Mouse (Mus musculus) frontal cortex, postnatal 25 days (tissue): ENCODE data around the gene Lgals3.
"Not testable (repeated sequence)": the region's sequence is repeated elsewhere in the genome, so short reads cannot be mapped to it uniquely, and the experiment has no call there.

Experiments used
- DNase-seq, 2 experiments: peaks; one replicate each; pipeline ENCODE4 v3.0.0; 2022; ENCODE audit warnings: low spot score in 2 of 2

Gene Lgals3

DNA sequence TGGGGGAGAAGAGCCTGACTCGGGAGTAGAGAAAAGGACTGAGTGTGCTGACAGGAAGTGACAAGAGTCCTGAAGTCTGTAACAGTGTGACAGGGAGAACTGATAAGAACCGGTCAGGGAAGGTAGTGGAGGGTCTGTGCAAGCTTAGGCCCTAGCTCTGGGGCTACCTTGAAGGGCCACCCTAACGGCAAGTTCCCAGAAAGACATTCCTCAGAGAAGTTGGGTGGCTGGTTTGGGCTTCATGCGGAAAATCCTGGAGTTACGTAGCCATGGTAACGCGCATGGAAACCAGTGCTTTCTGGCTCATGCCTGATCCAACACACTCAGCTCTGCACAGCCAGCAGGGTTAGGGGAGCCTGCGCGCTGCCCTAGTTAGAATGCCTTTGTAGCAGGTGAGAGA is at the start of gene Lgals3:
Gene Lgals3, plus strand, starts transcription at position 291 of the 400 bp plus-strand sequence.
- DNase-seq, result peak in 1 of 2 experiments; percentile 23

DNA sequence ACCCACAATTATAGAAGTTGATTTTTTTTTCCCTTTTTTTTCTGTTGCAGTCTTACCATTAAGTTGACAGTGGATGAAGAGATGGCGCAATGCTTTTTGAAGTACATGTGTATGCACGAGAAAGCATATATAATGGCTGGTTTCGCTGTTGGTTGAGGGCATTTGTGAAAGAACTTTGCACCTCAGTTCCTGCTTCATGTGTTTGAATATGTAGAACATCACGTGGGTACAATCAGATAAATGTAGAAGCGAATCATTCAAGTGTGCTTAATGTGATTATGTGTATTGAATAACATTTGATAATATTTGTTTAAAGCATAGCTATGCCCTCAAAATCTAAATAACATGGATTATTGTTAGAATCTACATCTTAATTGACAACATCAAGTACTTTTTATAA is 48.2 kb upstream of the Lgals3 start:
- DNase-seq, result no peak

DNA sequence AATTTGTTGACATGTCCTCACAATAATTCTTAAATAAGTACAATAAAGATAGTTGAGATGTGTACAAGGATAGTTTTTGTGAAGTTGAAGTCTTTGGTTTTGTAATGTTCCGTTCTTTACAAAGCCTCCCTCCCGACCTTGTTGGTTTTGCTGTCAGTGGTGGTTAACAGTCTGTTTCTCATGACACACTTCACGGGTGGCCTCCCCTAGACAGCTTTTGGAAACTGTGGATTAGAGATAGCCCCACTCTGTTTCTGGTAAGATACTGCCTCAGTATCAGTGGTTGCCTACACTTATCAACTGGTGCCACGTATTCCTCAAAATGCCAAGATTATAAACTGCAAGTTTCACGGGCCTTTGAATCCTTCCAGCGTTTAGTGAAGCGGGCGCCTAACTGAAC is 46.0 kb upstream of the Lgals3 start:
- DNase-seq, result not testable (repeated sequence)

DNA sequence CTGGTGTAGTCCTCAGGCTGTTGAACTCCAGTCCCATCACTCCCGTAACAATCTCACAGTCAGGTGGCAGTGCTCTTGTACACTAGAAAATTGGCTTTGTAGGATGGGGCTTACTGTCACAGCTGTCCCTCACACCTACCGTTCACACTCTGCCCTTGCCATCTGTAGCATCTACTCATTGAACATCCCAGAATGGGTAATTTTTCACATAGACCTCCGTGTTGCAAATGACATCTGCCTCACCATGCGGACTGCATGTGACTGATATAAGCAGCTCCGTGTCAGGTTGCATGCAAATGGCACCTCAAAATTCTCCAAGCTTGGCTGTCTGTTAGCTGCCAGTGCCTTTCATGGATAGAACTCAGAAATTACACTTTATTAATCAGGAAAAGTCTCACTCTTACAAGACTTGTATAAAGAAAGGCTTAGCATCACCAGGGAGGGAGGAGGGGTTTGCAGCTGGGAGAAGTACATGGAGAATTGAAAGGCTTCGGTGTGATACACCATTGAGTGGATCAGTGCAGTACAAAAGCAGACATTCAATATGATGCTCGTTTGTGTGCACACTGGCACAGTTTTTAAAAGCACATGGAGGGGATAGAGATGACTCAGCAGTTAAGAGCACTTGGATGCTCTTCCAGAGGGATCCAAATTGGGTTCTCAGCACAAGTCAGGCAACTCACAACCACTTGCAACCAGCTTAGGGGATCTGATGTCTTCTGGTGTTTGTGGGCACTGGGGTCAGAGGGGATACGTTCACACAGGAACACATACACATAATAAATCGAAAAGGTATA is 41.4 kb upstream of the Lgals3 start:
- DNase-seq, result no peak

DNA sequence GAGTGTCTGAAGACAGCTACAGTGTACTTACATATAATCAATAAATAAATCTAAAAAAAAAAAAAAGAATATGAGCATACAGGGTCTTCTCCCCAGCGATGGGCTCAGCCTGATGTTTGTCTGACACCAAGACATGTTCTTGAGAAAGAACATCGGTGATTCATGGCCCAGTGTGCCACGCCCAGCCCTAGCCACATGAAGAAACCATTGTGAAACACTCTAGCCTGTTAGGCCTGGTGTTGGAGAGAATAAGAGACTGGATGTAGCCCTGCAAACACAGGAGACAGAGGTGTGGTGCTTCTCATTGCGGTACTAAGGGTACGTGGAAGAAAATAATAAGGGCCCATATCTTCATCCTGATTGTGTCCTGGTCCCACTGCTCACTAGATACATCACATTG is 40.2 kb upstream of the Lgals3 start:
- DNase-seq, result no peak

DNA sequence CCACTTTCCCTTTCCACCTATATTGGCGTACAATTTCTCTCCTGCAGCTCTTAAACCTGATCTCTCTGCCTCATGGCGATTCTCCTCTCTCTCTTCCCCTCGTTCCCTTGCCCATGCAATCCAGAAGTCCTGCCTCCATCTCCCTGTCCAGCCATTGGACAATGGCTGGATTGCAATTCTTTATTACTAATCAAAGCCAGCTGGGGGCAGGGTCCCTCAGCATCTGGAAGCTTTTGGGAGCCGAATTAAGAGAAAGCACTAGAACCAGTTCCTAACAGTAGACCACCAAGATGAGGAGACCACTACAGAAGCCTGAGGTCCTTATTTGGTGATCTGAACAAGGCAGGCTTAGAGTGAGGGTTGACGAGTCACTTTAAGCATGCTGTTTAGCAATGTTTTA is 35.6 kb upstream of the Lgals3 start:
- DNase-seq, result no peak

DNA sequence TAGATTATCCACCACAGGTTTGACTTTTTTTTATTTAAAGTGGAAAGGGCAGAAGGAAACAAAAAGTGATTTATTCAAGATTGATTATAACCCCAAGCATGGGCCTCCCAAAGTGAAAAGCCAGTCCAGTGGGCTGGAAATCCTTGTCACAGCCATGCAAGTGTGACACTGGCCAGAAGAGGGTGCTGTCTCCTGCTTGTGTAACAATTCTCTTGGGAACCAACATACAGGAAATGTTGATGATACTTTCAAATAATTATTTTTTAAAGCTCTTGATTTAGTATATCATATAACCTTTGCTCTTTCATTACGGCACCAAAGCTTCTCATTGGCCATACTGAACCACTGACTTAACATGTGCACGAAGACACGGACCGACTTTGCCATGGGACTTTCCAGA is 32.7 kb upstream of the Lgals3 start:
- peak; percentile 45 to 70 for DNase-seq

DNA sequence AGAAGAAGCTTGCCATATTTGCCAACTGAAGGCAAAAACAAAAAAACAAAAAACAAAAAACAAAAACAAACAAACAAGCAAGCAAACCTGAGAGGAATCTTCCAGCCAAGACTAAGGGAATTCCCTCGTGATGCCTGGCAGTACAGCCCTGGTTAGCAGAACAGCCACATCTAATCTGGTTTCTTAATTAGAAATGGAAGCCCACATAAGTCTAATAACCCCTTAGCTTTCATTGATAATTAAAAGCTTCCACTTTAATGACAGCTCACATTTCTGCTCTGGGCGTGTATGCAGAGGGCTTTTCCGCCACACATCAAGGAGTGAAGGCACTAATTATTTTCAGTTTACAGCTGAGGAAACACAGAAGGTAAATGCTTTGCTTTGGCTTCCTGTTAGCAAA is 32.3 kb upstream of the Lgals3 start:
- no peak for DNase-seq

DNA sequence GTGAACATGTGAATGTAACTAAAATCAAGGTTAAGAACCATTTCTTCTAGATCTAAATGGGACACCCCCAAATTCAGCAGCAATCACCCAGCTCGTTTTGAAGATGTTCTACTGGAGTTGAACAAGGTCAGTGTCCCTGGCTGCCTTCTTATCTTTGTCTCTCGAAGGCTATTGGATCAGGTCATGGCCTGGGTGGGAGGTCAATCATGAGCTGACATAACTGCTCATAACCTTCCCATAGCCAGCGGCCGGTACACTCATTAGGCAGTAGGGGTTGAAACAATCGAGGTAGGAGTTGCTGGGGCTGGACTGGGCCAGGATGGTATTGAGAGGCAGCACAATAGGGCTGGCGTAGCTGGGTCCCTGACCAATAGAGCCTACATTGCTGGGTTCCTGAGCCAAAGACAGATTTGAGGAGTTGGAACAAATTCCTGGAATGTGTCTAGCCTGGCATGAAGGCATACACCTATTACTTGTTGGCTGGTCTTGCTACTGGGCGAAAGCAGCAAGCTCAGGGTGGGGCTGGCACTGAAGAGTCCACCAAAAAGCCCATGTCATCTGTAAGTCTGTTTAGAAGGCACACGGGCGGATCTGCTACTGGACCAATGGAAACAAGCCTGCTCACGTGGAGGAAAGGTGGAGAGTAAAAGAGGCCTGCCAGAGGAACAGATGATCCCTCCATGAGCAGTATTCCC is 27.2 kb upstream of the Lgals3 start:
- DNase-seq, result no peak

DNA sequence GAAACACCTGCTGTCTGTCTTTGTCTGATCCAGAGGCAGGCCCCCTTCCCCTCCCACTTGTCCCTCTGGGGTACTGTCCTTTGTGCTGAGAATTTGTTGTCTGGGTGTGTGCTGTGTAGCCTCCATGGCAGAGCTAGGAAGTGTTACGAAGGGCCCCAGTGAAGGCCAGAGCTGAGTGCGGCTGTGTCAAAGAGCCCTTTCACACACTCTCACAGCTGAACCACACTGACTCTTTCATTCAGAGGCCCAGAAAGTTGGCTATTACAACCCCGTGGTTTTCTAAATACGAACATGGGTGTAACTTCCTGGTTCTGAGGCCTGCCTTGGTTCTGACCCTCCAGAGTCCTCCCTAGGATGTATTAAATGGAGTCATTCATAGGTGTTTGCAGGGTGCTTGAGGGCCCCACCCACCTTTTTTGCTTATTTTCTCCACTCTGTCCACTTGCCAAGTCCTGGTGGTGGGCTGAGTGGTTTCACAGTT is 25.7 kb upstream of the Lgals3 start:
- DNase-seq, result no peak

DNA sequence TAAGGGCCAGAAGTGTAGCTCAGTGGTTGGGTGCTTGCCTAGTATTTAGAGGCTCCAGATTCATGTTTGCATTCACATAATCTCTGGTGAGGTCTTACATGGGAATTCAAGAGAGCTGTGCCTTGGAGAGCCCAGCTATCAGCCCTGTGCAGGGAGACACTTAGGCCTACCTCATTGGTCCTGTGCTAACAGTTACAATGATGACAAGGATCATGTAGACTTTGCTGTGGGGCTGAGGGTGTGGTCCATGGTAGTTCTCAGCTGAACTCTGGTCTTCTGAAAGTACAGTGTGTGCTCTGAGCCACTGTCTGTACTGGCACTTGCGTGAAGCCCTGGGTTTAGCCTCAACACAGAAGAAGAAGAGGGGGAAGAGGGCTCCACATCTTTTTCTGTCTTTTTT is 20.8 kb upstream of the Lgals3 start:
- DNase-seq, result no peak

DNA sequence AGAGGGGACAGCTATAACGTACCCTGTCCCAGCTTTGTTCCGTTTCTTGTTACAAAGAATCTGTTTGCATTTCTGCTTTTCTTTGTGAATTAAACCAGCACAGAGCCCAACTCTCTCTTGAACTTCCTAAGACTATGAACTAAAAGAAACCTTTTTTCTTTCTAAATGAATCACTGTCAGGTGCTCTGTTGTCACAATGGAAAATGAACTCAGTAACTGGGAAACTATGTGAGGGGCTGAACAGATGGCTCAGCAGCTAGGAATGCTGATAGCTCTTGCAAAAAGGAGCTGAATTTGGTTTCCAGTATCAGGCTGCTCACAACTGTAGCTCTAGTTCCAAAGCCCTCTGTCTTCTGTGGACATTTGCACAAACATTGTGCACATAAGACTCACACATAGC is 16.6 kb upstream of the Lgals3 start:
- no peak for DNase-seq

DNA sequence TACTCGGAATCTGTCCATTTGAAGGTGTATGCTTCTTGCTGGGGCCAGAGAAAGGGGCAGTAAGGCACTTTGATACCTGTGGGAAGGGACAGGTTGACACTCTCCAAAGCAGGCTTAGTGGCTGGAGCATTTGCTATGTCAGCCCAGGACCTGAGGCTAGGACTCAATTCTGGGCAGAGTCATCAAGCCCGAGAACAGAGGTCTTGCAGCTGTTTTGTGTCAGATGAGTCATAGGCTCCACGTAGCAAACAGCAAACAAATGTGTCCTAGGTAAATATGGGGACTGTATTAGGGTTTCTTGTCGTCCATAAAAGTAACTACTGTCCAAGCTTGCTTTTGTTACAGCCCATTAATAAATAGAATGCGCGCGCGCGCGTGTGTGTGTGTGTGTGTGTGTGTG is 15.3 kb upstream of the Lgals3 start:
- DNase-seq, result no peak

DNA sequence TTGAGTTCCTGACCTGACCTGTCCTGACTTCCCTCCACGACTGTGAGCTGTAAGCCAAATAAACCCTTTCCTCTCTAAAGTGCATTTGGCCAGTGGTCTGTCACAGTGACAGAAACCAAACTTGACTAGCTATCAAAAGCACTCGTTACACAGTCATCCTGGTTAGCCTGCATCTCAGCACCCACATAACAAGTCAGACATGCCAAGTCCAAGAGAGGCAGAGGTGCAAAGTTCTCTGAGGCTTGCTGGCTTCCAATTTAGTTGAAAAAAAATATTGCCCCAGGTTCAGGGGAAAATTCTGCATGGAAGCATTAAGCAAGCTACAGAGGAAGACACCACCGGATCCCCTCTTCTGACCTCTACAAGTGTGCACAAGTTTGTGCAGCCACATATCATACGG is 14.3 kb upstream of the Lgals3 start:
- no peak for DNase-seq

DNA sequence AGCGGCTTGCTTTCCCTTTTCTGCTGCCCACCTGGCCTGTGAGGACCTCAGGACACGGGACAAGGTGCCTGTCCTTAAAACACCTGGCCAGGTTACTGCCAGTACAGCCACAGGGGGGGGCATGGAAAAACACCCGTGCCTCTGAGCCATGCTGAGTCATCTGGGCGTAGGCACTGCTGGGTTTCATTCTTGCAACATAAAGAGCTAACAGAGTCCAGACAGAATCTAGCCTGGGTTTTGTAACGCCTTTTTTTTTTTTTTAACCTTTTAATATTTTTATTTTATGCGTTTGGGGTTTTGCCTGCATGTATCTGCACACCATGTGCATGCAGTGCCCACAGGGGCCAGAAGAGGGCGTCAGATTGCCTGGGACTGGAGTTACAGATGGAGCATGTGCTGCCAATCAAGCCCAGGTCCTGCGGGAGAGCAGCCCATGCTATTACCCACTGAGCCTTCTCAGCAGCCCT is 13.4 kb upstream of the Lgals3 start:
- DNase-seq, result no peak

DNA sequence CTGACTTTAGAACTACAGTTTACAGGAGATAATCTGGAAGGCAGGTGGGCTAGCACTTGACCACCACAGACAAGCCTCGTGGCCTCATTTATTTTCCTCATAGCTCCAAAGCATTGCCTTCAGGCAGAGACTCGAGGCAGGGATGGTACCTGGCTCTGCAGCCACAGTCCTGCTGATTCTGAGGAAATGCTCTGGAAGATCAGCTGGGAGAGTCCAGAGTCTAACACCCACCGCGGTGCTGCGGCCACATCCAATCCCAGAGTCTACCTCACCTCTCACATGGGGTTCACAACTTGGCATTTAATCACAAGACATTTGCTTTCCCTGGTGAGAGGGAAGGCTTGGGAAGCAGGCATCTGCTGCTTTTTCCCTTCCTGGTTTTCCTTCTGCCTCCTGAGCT is 12.6 kb upstream of the Lgals3 start:
- no peak for DNase-seq

DNA sequence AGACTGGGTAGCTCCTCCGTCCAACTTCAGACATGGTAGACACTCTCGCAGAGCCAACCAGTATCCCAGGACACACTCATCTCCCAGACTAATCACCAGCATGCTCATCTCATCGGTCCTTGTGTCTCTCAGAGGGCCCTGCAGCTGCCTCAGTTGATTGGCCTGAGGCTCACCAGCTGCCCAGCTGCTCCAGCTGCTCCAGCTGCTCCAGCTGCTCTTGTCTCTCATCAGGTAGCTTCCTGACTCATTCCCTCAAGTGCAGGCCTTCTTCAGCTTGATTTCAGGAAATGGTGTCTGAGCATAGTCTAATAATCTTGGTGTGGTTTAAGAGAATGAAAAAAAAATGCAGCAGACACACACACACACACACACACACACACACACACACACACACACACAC is 10.9 kb upstream of the Lgals3 start:
- no peak for DNase-seq

DNA sequence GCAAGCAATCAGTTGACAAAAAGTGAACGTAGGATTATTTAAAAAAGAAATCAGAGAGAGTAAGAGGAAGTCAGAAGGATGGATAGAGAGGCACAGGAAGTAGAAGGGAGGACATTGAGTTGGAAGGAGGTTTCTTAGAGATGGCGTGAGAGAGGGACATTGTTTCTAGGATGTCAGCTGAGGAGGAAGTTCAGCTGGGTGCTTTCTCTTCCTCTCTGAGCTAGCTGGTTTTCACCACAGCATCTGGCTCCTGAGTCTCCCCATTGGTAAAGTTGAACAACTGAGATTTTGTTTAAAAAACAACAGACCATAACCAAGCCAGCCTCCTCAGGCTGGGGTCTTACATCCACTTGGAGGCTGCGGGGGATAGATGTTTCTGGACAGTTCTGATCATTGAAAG is 7.9 kb upstream of the Lgals3 start:
- DNase-seq, result no peak

DNA sequence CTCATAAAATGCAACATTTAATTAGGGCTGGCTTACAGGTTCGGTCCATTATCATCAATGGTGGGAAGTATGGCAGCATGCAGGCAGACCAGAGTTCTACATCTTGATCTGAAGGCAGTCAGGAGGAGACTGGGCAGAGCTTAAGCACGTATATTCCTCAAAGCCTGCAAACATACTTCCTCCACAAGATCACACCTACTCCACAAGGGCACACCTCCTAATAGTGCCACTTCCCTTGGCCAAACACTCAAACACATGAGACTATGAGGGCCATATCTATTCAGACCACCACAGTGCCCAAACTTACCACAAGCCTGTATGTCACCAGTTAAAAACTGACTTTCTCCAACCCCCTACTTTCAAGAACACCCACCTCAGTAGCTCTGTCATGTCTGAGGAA is 6.1 kb upstream of the Lgals3 start:
- DNase-seq, result no peak

DNA sequence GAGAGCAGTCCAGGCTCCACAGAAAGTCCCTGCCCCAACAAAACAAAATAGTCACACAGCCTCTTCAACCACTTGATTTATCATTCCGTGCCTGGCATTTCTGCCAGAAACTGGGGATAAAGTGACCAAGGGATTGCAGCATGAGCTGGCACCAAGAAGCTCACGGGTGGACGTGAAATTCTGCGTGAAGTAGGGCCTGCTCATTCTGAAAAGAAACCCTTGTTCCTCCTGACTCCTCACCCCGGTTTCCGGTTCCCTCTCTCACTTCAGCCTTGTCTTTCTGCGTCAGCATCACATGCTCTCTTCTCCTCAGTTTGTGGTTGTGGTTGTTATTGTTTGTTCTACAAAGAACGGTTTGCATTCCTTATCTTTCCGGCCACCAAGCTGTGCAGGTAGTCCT is 5.7 kb upstream of the Lgals3 start:
- no peak for DNase-seq

DNA sequence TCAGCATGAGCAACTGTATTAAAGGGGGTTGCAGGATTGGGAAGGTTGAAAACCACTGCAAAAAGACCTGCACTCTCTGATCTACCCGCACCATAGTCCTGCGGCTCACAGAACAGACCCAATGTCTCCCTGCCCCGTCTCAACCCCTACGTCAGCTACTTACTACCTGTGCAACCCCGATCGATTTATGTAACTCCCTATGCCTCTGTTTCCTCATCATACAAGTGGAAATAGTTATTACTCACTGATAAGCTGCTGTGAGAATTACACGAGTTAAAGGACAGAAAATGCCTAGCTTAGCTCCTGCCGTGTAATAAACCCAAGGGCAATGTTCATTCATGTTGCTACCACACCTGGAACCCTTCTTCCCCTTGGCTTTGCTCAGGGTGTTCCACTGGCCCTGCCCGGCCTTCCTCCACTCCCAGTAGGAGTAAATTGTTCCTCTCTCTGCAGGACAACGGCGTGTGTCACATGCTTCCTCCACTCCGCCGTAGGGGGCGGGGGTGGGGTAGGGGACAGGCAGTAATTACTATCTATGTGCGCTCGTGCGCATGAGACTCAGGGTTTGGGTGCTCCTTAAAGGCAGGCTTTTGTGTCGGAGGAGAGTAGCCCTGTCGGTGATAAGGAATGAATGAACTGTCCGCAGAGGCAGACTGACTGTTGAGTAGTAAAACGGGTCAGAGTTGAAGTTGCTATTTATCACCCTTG is 2.7 kb upstream of the Lgals3 start:
- DNase-seq, result no peak

DNA sequence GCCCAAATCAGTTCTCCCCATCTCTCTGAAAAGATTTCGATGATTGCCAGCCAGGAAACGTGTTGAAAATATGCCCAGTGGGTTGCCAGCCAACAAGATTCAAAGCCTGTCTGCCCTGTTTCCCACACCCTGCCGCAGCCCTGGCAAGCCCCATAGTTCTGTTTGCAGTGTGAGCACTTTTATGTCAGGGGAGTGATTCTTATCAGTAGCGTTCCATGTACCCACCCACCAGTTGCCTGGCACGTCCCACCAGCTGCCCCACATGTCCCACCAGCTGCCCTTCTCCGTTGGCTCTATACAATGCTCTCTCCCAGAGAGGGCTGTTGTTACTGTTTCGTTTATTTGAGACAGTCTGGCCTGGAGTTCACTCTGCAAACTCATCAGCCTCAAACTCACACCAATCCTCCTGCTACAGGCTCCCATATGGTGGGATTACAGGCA is 650 bp upstream of the Lgals3 start:
- DNase-seq, result peak in 1 of 2 experiments; percentile 11

DNA sequence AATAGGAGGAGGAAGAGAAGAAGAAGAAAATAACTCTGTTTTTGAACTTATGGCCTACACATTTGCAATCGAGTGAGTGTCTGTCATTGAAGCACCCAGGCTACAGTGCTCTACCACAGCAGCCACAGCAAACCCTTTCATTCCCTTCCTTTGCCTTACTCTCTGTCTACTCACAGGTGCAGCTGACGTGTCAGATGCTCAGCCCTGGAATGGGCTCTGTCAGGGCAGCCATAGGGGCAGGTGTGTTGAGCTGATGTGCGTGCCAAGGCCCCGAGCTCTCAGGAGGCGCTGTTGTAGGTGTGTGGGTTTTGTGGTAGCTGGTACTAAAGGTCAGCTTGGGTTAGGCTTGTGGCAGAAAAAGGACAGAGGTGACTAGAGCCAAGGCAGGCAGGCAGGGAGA is 2.2 kb downstream of the Lgals3 start:
- DNase-seq, result no peak
